Mouse (Mus musculus): Measurements from ENCODE around the gene Slc25a13.

The Slc25a13 gene

DNA sequence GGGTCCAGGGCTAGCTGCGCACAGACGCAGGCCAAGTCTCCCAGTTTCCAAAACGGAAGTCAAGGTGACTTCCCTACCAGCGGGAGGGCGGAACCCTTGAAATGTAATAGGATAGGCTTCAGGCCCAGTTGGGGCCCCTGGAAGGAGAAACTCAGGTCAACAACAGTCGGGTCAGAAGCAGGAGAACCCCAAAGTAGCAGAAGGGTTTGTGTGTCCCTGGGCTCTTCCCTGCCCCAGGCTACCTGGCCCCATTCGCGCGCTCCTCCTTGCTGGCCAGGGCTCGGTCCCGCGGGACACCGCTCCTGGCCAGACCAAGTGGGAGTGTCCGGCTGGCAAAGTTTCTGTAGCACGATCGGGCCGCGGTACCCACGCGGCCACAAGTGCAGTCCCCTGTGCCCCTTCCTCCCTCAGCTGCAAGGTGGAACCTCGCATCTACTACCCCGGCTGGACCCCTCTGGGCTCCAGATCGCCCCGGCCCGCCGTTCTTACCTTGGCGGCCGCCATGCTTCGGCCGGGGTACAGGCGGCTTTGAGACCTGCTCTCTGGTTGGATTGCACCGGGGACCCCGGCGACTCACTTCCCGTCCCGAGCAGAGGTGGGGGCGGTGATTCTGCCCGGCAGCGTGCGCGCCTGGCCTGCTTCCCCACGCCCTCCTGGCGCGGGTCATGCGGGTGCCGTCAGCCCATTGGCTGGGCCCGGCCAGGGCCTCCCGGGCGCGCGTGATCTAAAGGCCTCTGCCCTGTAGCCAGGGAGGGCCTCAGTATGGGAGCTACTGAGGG, at the start of gene Slc25a13:
Slc25a13 (minus strand) TSS at position 667 of the 779 bp plus-strand sequence.
- DNase-seq, result peak; percentile 77

DNA sequence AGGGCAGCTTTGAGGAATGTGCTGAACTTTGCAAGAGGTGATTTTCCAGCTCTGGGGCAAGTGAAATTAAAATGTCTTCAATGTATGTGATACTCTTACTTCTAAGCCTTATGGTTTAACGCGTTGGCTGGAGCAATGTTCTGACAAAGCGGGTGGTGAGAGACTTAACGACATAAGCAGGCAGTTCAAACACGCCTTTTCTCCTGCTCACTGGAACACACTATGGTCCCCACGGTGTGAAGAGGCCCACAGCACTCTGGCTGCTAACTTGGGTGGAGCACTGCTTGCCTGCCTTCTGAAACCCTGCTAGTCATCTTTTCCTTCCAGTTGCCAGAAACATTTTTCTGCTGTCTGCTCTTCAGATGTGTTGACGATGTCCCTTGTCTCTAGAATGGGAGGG, 48.8 kb upstream of the Slc25a13 start:
- DNase-seq, result no peak

DNA sequence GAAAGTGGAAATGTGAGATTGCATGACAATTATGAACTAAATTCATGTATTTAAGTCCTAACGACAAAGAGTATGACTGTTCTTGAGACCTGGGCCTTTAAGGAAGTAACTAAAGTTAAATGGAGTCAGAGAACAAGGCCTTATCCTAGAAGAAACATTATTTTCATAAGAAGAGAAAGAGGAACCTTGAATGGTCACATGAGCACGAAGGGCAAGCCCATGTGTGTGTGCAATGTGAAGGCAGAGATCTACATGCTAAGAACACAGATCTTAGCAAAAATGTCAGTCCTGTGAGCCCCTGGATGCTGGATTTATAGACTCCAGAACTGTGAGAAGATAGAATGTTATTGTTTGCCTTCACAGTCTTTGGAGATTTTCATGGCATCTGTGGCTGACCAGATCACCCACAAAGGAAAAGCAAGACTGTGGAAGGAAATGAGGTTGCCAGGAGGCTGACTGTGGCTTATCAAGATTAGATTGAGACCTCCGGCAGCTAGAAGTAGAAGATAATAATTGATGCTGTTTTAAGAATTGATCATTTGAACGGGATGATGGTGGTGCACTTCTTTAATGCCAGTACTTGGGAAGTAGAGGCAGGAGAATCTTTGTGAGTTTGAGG, 46.4 kb upstream of the Slc25a13 start:
- no peak for DNase-seq

GRCm38 (mm10) chr6:6260917-6261316, 43.9 kb upstream of the Slc25a13 start:
- DNase-seq, result no peak

GRCm38 (mm10) chr6:6248500-6248899, 31.5 kb upstream of the Slc25a13 start:
- DNase-seq, result no peak

- no peak for DNase-seq
Measured at GRCm38 (mm10) chr6:6243828-6244227, 26.9 kb upstream of the Slc25a13 start.

DNA sequence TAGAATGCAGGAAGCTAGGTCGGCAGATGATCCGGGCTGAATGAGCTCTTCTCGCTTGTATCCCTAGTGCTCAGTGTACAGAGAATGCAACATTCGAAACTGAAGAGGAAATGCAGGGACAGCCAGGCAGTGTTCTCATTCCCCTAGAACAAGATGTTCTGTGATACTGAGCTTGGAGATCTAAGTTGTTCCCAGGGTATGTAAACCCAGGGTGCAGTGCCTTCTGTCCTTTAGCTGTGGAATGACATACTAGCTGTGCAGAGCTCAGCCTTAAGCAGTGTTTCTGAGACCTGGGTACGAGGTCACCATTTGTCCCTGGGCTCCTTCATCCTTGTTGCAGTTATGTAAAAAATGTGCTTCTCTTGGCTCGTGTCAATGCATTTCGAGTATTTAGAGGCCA, 25.1 kb upstream of the Slc25a13 start:
- no peak for DNase-seq

GRCm38 (mm10) chr6:6236788-6237298, 19.9 kb upstream of the Slc25a13 start:
- DNase-seq, result no peak

GRCm38 (mm10) chr6:6230262-6230661, 13.3 kb upstream of the Slc25a13 start:
- DNase-seq, result no peak

- no peak for DNase-seq
Measured at GRCm38 (mm10) chr6:6222721-6223120, 5.7 kb upstream of the Slc25a13 start.

GRCm38 (mm10) chr6:6220574-6220973, 3.6 kb upstream of the Slc25a13 start:
- no peak for DNase-seq

DNA sequence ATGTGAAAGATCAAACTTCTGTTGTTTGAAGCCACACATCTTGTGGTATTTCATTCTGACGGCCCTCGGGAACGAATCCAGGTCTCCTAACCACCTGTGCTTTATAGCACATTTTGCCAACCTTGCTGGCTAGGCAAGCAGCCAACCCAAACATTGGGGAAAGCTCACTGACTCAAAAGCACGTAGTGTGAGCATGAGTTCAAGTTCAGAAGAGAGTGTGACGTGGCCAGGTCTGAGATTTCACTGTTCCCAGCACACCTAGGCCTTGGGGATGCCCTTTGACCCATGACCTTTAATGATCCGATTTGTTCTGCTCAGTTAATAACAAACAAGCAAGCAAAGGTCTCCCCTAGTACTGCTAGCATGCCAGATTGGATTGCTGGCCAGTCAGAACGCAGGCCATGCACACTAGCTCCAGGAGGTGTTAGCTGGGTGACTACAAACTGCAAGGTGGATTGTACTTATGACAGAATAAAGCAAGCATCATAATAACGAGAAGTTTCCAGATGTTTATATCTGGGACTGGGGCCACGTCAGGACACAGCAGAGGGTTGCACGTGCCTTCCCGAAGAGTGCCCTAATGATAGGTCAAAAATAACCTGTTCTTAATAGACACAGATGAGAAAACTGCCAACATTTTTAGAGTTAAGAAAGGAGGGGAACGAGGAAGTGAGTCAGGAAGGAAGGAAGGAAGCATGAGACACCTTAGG, 2.8 kb upstream of the Slc25a13 start:
- DNase-seq, result no peak

DNA sequence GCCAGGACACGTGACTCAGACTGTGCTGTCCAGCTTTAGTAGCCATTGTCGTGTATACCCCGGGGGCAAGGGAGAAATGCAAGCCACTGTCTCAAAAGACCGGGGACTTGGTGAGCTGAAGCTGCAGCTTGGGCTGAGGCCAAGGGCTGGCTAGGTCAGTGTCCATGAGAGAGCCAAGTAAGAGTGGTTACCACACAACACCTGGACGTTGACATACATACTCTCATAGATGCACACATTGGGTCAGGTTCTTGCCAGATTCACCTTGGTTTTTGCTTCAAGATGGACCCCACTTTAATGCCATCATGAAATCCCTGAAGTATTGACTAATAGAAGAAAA, 283 bp upstream of the Slc25a13 start:
- DNase-seq, result no peak

GRCm38 (mm10) chr6:6216120-6216506, 860 bp downstream of the Slc25a13 start:
- DNase-seq, result no peak

- no peak for DNase-seq
Measured at GRCm38 (mm10) chr6:6212360-6213310, 4.3 kb downstream of the Slc25a13 start.

- DNase-seq, result no peak
Measured at GRCm38 (mm10) chr6:6211958-6212357, 5.0 kb downstream of the Slc25a13 start.

DNA sequence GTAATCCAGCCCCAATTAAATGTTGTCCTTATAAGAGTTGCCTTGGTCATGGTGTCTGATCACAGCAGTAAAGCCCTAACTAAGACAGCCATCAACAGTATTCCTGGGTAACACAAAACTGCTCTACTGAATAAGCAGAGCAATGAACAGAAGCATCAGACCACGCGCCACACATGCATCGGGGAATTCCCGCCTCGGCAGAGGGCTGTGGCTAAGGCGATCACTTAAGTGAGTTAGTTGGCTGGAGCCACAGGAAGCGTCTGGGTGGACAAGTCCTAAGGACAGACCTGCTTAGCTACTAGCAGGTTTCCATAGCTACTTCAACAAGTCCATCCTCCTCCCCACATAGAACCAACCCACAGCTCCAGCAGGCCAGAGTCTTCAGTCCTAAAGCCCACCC, 6.3 kb downstream of the Slc25a13 start:
- DNase-seq, result no peak

DNA sequence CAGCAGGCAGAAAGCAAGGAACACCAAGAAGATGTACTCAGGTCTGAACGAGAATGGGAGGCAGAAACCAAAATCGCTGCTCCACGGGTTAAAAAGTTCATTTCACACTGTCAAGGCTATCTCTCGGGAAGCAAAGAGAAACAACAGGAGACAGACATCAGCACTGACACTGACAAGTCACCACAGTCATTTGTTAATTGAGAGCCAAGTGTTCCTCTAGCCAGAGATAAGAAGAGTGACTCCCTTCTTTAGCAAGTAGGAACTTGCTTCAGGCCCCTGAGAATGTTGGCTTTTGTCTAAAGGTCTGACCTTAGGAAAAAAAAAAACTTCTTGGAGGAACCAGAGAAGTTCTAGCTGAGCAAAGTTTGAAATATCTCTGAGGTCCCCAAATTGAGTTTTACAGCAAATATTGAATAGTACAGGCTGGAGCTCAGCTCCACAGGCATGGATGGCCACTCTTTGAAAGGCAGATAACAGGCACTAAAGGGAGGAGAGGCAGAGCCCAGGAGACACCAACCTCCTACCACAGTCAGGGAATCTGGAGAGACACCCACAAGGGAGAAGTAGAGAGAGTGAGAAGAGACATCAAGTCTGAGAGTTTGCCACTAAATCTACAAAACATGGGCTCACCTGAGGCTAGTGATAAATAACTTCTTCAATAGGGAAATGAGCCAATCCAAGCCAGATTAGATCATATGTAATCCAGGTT, 8.5 kb downstream of the Slc25a13 start:
- no peak for DNase-seq

DNA sequence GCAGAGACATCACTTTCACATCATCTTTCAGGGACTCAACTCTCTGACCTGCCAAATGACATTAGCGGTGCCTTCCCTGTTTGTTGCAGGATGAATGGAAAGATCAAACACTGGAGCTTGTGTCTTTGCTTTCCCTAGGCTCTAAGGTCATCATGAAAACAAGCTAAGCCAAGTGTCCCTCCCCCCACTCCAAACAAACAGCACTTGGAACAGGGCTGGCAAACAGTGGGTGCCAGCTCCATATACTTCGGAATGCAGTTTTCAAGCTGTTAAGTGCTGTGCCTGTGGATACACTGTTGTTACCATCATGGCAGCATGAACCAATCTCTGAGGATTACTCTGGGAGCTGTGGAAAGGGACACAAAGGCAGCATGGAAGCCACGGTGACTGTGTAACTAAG, 9.1 kb downstream of the Slc25a13 start:
- DNase-seq, result no peak

- no peak for DNase-seq
Measured at GRCm38 (mm10) chr6:6207395-6207794, 9.6 kb downstream of the Slc25a13 start.

DNA sequence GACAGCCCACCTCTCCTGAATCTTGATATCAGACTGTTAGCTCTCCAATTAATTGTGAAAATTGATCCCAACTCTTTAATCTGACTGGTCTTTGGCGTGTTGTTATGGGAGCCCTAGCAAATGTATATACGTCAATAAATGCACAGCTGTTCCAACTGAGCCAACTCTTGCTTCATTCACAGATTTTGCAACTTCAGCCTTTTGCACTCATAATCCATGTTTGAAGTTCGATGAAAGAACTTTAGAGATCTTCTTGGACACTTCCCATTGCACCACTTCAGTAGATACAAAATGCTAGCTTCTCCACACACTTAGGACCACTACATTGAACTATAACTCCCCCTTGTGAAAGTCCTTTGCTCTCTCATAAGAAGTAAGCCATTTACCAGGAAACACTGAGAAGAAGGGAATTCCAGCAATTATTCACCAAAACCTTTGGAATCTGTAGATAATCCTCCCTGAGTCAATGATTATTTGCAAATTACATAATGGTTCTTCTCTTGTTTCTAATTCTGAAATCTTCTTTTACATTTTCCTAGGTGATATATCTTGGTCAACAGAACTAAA, 11.3 kb downstream of the Slc25a13 start:
- DNase-seq, result no peak

- DNase-seq, result no peak
Measured at GRCm38 (mm10) chr6:6202451-6202850, 14.5 kb downstream of the Slc25a13 start.
